Mouse (Mus musculus) midbrain, embryonic 14.5 days (tissue): ENCODE data around the gene Tbxas1. TPM values are rescaled to one million over a fixed set of nuclear protein-coding genes. Genes with fewer than 3 reads are reported as not detected.

Source experiments
- ATAC-seq: fragments of 200-750 bp; cut with Nextera tagmentation; 2 replicates; pipeline ENCODE4 v1.8.0; 2017; ENCODE audit warnings: moderate number of reproducible peaks, moderate library complexity; ENCODE audit not compliant: low FRiP score, low TSS enrichment
- DNase-seq: peaks from one replicate; pipeline ENCODE4 v3.0.0-alpha.2; 2015
- H3K27ac ChIP-seq: fragments of 300-500 bp; sonication (generic); replicated peaks from 2 replicates; pipeline ENCODE4 v1.5.1; 2014; ENCODE audit warnings: mild to moderate bottlenecking, low read depth, low read length, moderate library complexity
- H3K27me3 ChIP-seq: fragments of 300-500 bp; sonication (generic); 2 replicates; pipeline ENCODE4 v1.6.1; 2014; ENCODE audit warnings: low read length, control low read depth, mixed read lengths; ENCODE audit not compliant: control insufficient read depth, insufficient read depth
- H3K36me3 ChIP-seq: fragments of 300-500 bp; sonication (generic); 2 replicates; pipeline ENCODE4 v1.6.1; 2014; ENCODE audit warnings: low read length, control low read depth; ENCODE audit not compliant: control insufficient read depth, insufficient read depth
- H3K4me1 ChIP-seq: fragments of 300-500 bp; sonication (generic); 2 replicates; pipeline ENCODE4 v1.6.1; 2014; ENCODE audit warnings: mild to moderate bottlenecking, antibody characterized with exemption, low read length, control low read depth; ENCODE audit not compliant: control insufficient read depth, insufficient read depth
- H3K4me2 ChIP-seq: fragments of 300-500 bp; sonication (generic); 2 replicates; pipeline ENCODE4 v1.6.1; 2014; ENCODE audit warnings: mild to moderate bottlenecking, low read length, moderate library complexity
- H3K4me3 ChIP-seq: fragments of 300-500 bp; sonication (generic); replicated peaks from 2 replicates; pipeline ENCODE4 v1.5.1; 2014; ENCODE audit warnings: low read depth, low read length
- H3K9ac ChIP-seq: fragments of 300-500 bp; sonication (generic); replicated peaks from 2 replicates; pipeline ENCODE4 v1.6.1; 2014; ENCODE audit warnings: mild to moderate bottlenecking, low read length, moderate library complexity
- H3K9me3 ChIP-seq: fragments of 300-500 bp; sonication (generic); 2 replicates; pipeline ENCODE4 v1.6.1; 2016; ENCODE audit warnings: low read length, control low read depth, mixed read lengths; ENCODE audit not compliant: control insufficient read depth
- WGBS: fragments of 180-500 bp; shearing (Covaris S2); extraction: QIAGEN DNeasy Blood & Tissue Kit; methylation state at CpG from one replicate; pipeline ENCODE4 v1.1.7; 2014; 5-methylcytosine and 5-hydroxymethylcytosine counted together
- polyA plus RNA-seq: library from polyadenylated mRNA; unstranded; fragments of >200 nt; fragmentation: Nextera tagmentation; extraction: Ambion mirVana; gene quantifications from 2 replicates; pipeline ENCODE4 v1.2.1, GENCODE M21; 2014

Gene Tbxas1
- polyA plus RNA-seq, 1 experiment from 2014 or later = 1.6 TPM

- H3K9ac ChIP-seq = peak within 1 kb of the TSS; percentile 100
- H3K4me3 ChIP-seq = peak within 1 kb of the TSS; percentile 97
- whole genome bisulfite sequencing = under 1% methylated on average over 95 of the region's 108 CpGs
- no peaks in the 10 kb centered on the region for H3K9me3 ChIP-seq
- peak within 1 kb of the TSS; percentile 64 for H3K4me2 ChIP-seq
- DNase-seq (peak; percentile 95), ATAC-seq (peak; percentile 95)
- H3K4me1 ChIP-seq = peaks cover 26% of the 10 kb centered on the region
- H3K27ac ChIP-seq = peak within 1 kb of the TSS; percentile 97
- no peaks in the 10 kb centered on the region for H3K36me3 ChIP-seq
- no peaks in the 10 kb centered on the region for H3K27me3 ChIP-seq
These were observed 1.1 kb downstream of the Tbxas1 start, which contains the start of gene Hipk2 for GRCm38 (mm10) chr6:38876071-38876911. Hipk2 (minus strand) TSS chr6:38876165.

DNA sequence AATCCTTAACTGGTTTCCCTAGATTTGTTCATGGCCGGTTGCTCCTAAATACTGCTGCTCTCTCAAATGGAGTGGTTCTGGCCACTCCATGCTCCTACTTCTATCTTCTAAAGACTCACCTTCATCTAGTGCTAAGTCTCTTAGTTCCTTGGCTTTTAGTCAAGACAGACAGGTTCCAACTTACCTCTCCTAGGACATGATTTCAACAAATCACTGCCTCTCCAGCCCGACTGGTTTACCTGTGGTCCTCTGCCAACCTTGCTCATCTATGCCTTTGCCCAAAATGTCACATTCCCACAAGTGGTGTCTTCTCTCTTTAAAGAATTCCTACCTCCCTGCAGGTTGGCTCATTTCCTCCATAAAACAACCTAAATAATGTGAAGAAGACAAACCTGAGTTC is 2.5 kb downstream of the Tbxas1 start:
- Histone ChIP-seq H3K9me3 (no peaks in the 10 kb centered on the region), H3K4me1 (peaks cover 12% of the 10 kb centered on the region), H3K27me3 (no peaks in the 10 kb centered on the region), H3K36me3 (no peaks in the 10 kb centered on the region), H3K4me2 (no peak overlapping the region), H3K9ac (no peak overlapping the region), H3K4me3 (no peak overlapping the region), H3K27ac (no peak overlapping the region)
- no peak for DNase-seq
- no peak for ATAC-seq
- WGBS = 85% methylated on average over 2 of the region's 2 CpGs

- no peak for ATAC-seq
These were observed 6.3 kb downstream of the Tbxas1 start for GRCm38 (mm10) chr6:38881468-38881867.

DNA sequence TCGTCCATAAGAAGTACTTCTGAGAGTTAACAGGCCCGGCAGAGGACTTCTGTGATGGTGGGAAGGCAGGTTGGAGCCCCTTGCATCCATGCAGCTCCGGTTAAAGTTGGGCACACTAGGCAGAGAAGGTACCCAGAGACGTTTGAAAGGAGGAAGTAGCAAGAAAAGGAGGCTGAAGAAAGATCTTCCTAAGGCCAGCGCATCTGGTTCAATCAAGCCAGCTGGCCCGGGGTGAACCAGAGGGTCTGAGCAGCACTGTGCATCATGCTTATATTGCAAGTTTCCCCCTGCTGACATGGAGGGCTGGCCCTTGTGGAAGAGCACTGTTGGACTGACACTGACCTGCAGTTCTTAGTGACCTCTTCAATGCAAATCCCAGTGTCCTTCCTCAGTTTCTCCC is 6.8 kb downstream of the Tbxas1 start:
- Histone ChIP-seq H3K9me3 (no peaks in the 10 kb centered on the region), H3K27ac (no peak overlapping the region), H3K4me3 (no peak overlapping the region), H3K9ac (no peak overlapping the region), H3K27me3 (no peaks in the 10 kb centered on the region), H3K36me3 (no peaks in the 10 kb centered on the region), H3K4me2 (no peak overlapping the region), H3K4me1 (no peaks in the 10 kb centered on the region)
- ATAC-seq (no peak), DNase-seq (no peak)
- WGBS = 69% methylated on average over 6 of the region's 6 CpGs

More at GRCm38 (mm10) chr6:38881468-38881867, 6.3 kb downstream of the Tbxas1 start:
- no peak overlapping the region for H3K9ac ChIP-seq
- H3K27me3 ChIP-seq = no peaks in the 10 kb centered on the region
- no peak overlapping the region for H3K27ac ChIP-seq
- H3K4me1 ChIP-seq = no peaks in the 10 kb centered on the region
- H3K36me3 ChIP-seq = no peaks in the 10 kb centered on the region
- H3K4me2 ChIP-seq = no peak overlapping the region
- no peak for DNase-seq
- no peak overlapping the region for H3K4me3 ChIP-seq
- H3K9me3 ChIP-seq = no peaks in the 10 kb centered on the region
- 67% methylated on average over 2 of the region's 2 CpGs for WGBS

DNA sequence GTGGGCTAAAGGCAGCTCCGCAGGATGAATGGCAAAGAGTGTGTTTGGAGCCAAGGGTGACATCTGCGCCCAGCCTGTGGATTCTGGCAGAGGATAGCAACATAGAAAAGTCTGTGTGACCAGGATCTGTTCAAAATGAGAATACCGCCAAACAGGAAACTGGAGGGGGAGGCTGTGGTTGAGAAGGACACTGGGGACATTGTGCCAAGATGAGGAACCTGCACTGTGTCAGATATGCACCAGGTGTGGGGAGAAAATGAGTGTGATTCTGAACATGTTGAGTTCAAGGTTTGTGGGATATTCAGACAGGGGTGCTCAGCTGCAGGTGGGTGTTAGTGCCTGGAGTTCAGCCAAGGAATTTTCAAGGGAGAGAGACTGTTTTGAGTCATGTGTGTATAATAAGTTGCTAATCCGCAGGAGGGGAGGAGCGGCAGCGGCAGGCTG is 7.5 kb downstream of the Tbxas1 start:
- Histone ChIP-seq H3K9ac (no peak overlapping the region), H3K4me2 (no peak overlapping the region), H3K27ac (no peak overlapping the region), H3K4me1 (no peaks in the 10 kb centered on the region), H3K4me3 (no peak overlapping the region), H3K27me3 (no peaks in the 10 kb centered on the region), H3K9me3 (no peaks in the 10 kb centered on the region), H3K36me3 (no peaks in the 10 kb centered on the region)
- ATAC-seq (no peak), DNase-seq (no peak)
- WGBS = 53% methylated on average over 6 of the region's 6 CpGs

- H3K9me3 ChIP-seq = no peaks in the 10 kb centered on the region
- no peaks in the 10 kb centered on the region for H3K4me1 ChIP-seq
- no peak overlapping the region for H3K4me3 ChIP-seq
- H3K9ac ChIP-seq = no peak overlapping the region
- no peak overlapping the region for H3K4me2 ChIP-seq
- ATAC-seq (no peak), DNase-seq (no peak)
- H3K36me3 ChIP-seq = no peaks in the 10 kb centered on the region
- WGBS = 77% methylated on average over 3 of the region's 3 CpGs
- H3K27ac ChIP-seq = no peak overlapping the region
- H3K27me3 ChIP-seq = no peaks in the 10 kb centered on the region
These were observed 9.3 kb downstream of the Tbxas1 start for GRCm38 (mm10) chr6:38884482-38884881.

GRCm38 (mm10) chr6:38885132-38885531 is 9.9 kb downstream of the Tbxas1 start:
- no peaks in the 10 kb centered on the region for H3K36me3 ChIP-seq
- no peaks in the 10 kb centered on the region for H3K4me1 ChIP-seq
- no peak overlapping the region for H3K4me2 ChIP-seq
- no peak for ATAC-seq
- H3K27me3 ChIP-seq = no peaks in the 10 kb centered on the region
- H3K9me3 ChIP-seq = no peaks in the 10 kb centered on the region
- H3K4me3 ChIP-seq = no peak overlapping the region
- H3K9ac ChIP-seq = no peak overlapping the region
- no peak overlapping the region for H3K27ac ChIP-seq
- 68% methylated on average over 1 of the region's 1 CpGs for WGBS
- DNase-seq = no peak

DNA sequence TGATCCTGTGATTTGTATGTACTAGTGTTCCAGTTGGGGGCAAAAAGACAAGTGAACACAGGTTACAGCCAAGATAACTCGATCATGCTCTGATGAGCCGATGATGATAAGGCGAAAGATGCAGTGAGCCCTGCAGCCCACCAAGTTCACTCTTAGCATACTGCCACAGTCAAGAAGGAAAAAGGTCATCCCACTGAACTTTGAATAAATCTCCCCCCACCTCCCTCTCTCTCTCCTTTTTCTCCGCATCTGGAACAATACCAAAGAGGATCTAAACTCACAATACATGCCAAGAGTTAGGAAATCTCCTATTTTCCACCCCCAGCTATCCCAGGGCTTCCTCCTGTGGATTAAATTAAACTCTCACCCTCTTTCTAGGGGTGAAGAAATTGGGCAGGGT is 12.2 kb downstream of the Tbxas1 start:
- Histone ChIP-seq H3K4me3 (no peak overlapping the region), H3K27ac (no peak overlapping the region), H3K9me3 (no peaks in the 10 kb centered on the region), H3K9ac (no peak overlapping the region), H3K36me3 (no peaks in the 10 kb centered on the region), H3K4me1 (no peaks in the 10 kb centered on the region), H3K27me3 (no peaks in the 10 kb centered on the region), H3K4me2 (no peak overlapping the region)
- DNase-seq = no peak
- 72% methylated on average over 4 of the region's 4 CpGs for WGBS
- ATAC-seq = no peak

DNA sequence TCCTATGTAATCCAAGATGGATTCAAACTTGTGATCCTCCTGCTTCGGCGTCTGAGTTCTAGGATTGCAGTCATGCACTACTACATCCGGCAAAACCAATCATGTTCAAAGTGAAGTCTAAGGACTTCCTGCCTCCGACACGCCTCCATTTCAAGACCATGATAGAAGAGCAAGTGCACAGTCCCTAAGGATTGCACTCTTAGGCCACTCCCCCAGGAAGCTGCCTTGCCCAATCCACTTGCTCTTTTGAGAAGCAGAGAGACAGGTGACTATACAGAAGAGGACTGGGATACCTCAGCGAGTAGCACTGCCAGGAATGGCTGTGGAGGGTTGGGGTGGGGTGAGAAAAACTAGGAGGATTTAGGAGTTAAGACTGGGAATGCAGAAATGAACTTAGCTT is 14.0 kb downstream of the Tbxas1 start:
- Histone ChIP-seq H3K9me3 (no peaks in the 10 kb centered on the region), H3K27me3 (no peaks in the 10 kb centered on the region), H3K4me2 (no peak overlapping the region), H3K9ac (no peak overlapping the region), H3K4me3 (no peak overlapping the region), H3K27ac (no peak overlapping the region), H3K4me1 (no peaks in the 10 kb centered on the region), H3K36me3 (no peaks in the 10 kb centered on the region)
- 79% methylated on average over 6 of the region's 6 CpGs for whole genome bisulfite sequencing
- DNase-seq (no peak), ATAC-seq (no peak)
